Mouse (Mus musculus): ENCODE data around the gene Kif3b. TPM values are rescaled to one million over a fixed set of nuclear protein-coding genes. Genes with fewer than 3 reads are reported as not detected.
"Not testable (repeated sequence)": the region's sequence is repeated elsewhere in the genome, so short reads cannot be mapped to it uniquely, and the experiment has no call there.

Gene Kif3b
- total RNA-seq, 2 experiments from 2014 or later, result 3.6 to 4.3 TPM

DNA sequence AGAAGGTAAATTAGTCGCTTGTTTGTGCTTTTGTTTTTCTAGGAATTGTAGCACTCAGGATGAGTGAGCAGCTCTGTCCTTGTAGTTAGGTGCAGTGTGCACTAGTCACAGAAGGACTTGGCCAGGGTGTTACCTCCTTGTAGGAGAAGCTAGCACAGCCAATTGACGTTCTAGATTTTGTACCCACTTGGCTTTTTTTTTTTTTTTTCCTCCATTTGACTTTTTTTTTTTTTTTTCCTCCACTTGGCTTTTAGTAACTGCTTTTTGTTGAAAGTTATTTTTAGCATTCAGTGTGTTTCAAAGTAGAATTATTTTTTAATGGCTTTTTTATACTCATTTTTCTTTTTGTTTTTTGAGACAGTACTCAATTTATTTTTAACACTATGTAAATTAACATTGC, 63.4 kb downstream of the Kif3b start:
- DNase-seq, result no peak
- intact Hi-C loops (cut with DNase I), result no loop called here
- H3K4me3 ChIP-seq, result no peak overlapping the region
- no peak for TF ChIP-seq CTCF (IDR thresholded peaks at IDR 0.05)
- no peak overlapping the region for H3K27ac ChIP-seq

DNA sequence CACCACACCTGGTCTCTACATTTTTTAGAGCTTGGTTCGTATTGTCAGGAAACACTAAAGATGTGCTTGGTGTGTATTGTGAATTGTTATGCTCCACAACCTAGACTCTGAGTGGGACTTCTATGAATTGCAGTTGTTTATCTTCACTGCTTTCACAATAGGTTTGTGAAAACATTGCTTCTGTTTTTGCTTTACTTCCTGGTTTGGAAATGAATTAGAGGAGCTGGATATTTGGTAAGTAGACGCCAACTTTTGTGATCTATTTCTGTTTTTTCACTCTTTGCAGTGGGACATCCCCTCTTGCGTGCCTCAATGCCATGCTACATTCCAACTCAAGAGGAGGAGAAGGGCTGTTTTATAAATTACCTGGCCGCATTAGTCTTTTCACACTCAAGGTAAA, 65.6 kb downstream of the Kif3b start:
- intact Hi-C loops (cut with DNase I), result no loop called here
- no peak overlapping the region for H3K4me3 ChIP-seq
- no peak for TF ChIP-seq CTCF (IDR thresholded peaks at IDR 0.05)
- no peak overlapping the region for H3K27ac ChIP-seq
- no peak for DNase-seq

DNA sequence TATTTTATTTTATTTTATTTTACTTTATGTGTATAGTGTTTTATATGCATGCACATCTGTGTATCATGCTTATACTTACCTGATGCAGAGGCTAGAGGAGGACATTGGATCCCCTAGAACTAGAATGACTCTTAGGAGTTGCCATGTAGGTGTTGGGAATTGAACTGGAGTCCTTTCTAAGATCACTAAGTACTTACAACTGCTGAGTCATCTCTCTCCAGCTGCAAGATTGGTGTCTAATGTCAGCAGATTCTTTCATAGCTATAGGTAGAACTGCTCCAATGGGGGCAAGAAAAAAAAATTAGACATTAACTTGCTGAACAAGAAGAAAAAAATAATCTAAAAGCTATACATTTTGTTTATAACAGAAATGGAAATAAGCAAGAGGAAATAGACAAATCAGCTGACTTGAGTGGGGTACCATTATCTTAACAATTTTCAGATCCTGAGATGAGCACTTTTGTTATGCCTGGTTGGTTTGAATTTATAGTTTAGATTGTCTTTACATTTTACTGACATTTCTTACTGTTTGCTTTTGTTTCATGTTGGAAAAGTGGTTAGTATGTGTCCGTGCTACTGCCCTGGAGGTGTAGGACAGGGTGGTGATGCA, 70.0 kb downstream of the Kif3b start:
- Histone ChIP-seq H3K27ac (no peak overlapping the region), H3K4me3 (no peak overlapping the region)
- no peak for TF ChIP-seq CTCF (IDR thresholded peaks at IDR 0.05)
- intact Hi-C loops (cut with DNase I), result no loop called here
- no peak for DNase-seq

DNA sequence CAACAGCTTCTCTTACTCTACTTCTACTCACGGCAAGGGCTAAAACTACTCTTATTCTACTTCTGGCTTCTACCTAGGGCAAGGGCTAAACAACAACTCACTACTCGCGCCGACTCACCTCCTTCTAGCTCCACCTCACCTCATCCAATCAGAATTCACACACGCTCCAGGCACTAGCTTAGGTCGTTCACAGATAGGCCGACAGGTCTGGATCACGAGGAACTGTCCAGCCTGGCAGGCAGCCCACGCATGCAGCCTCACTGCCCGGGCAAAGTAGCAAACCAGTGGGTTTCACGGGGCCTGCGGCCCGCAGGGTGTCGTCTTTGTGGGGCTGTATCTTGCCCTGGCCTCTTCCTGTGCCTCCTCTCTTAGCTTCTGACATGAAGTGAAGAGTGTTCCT, 73.3 kb downstream of the Kif3b start:
- H3K27ac ChIP-seq; intact Hi-C loops (cut with DNase I); DNase-seq; H3K4me3 ChIP-seq: not testable (repeated sequence)

DNA sequence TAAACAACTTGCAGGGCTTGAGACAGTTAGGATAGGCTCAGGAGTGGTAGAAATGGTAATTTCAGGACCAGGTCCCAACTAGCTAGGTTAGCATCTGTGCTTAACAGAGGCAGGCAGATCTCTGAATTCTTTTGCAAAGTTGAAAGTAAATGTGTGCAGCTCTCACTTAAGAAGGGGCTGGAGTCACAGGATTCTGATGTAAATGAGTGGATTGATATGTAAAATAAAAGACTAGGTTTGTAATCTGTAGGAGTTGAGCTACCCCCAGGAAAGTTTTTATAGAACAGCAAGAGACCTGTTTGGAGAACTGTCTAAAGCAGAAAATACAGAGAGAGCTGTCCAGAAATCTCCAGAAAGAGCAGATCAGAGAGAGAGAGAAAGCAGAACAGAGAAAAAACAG, 79.7 kb downstream of the Kif3b start:
- intact Hi-C loops (cut with DNase I), result no loop called here
- no peak for DNase-seq
- TF ChIP-seq CTCF (IDR thresholded peaks at IDR 0.05), result no peak
- no peak overlapping the region for H3K4me3 ChIP-seq
- no peak overlapping the region for H3K27ac ChIP-seq

DNA sequence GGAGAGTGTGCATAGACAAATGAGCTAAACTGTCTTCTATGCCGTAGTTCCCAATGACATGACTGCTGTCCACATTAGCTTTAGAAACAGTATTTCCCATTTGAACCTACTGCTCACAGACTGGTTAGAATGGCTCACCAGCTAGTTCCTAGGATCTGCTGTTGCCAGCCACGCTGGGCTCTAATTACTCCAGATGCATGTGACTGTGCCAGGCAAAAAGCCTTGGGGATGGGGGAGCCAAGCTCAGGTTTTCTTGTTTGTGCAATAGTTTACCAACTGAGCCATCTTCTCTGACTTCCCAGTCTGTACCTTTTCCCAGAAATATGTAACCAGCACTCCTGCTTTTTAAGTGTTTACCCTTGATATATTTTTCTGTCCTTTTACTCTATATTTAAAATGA, 84.2 kb downstream of the Kif3b start:
- TF ChIP-seq CTCF (IDR thresholded peaks at IDR 0.05), result no peak
- Histone ChIP-seq H3K4me3 (no peak overlapping the region), H3K27ac (peak overlapping the region; percentile 41; the same call in 1 of the 2 replicates)
- peak; percentile 57 for DNase-seq
- intact Hi-C loops (cut with DNase I), result no loop called here

DNA sequence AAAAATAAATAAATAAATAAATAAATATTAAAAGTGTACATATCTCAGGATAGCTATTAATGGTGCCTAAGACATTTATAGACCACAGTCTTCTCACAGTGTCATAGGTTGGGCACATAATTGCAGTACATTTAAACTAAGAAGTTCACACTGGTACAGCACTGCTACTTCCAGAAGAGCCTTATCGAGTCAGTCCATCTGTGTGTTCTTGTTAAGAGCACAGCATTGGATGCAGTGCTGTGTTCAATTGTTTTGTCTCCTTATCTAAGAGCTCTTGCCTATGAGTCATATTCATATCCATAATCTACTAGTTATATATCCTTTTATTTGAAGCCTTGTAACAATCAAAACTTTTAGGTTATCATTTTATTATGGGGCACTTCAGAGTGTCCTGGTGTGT, 89.3 kb downstream of the Kif3b start:
- DNase-seq, result no peak
- intact Hi-C loops (cut with DNase I), result no loop called here
- H3K4me3 ChIP-seq, result no peak overlapping the region
- no peak overlapping the region for H3K27ac ChIP-seq
- no peak for TF ChIP-seq CTCF (IDR thresholded peaks at IDR 0.05)

Other genes with a start within 250 kb of the Kif3b start
- 1 to 10 TPM; 4.5 to 6.9 TPM for gene Ccm2l, start 225.5 kb upstream of the Kif3b start, total RNA-seq (2021)
- under 1 TPM; 0.20 to 0.45 TPM for gene Hck, start 182.9 kb upstream of the Kif3b start, total RNA-seq (2021)
- gene Tm9sf4, start 130.1 kb upstream of the Kif3b start, total RNA-seq (2021), result 10 to 100 TPM; 30.6 to 41.1 TPM
- under 1 TPM; 0.38 to 0.59 TPM for gene Tspyl3, start 66.0 kb upstream of the Kif3b start, total RNA-seq (2021)
- gene Plagl2, start 50.0 kb upstream of the Kif3b start, total RNA-seq (2021), result 1 to 10 TPM; 2.5 to 2.8 TPM
- gene Pofut1, start 49.9 kb upstream of the Kif3b start, total RNA-seq (2021), result 10 to 100 TPM in 1 of 2 experiments, 1 to 10 TPM in 1; 7.6 to 13.2 TPM
- gene Asxl1, start 54.4 kb downstream of the Kif3b start, total RNA-seq (2021), result 10 to 100 TPM in 1 of 2 experiments, 1 to 10 TPM in 1; 9.3 to 10.6 TPM
- not detected for gene 4930404H24Rik, start 201.4 kb downstream of the Kif3b start, total RNA-seq (2021)
- 1 to 10 TPM; 1.0 to 1.2 TPM for gene Nol4l, start 238.6 kb downstream of the Kif3b start, total RNA-seq (2021)

All from gastrocnemius, adult 2 months (tissue).